Mouse (Mus musculus) embryonic facial prominence, embryonic 11.5 days (tissue): ENCODE results near the gene Supt6. TPM values are rescaled to one million over a fixed set of nuclear protein-coding genes. Genes with fewer than 3 reads are reported as not detected.

ENCODE experiments used
- ATAC-seq: fragments of 200-750 bp; cut with Nextera tagmentation; replicated peaks from 2 replicates; pipeline ENCODE4 v1.8.0; 2017; ENCODE audit warnings: low read depth; ENCODE audit not compliant: insufficient number of reproducible peaks, low FRiP score, low TSS enrichment
- DNase-seq: peaks from one replicate; pipeline ENCODE4 v3.0.0-alpha.2; 2015; ENCODE audit warnings: low spot score
- H3K27ac ChIP-seq: fragments of 300-500 bp; sonication (generic); replicated peaks from 2 replicates; pipeline ENCODE4 v1.5.1; 2014; ENCODE audit warnings: mild to moderate bottlenecking, low read depth, low read length, control low read depth
- H3K27me3 ChIP-seq: fragments of 300-500 bp; sonication (generic); 2 replicates; pipeline ENCODE4 v1.6.1; 2014; ENCODE audit warnings: mild to moderate bottlenecking, low read length, moderate library complexity, mixed read lengths; ENCODE audit not compliant: control insufficient read depth, insufficient read depth
- H3K36me3 ChIP-seq: fragments of 300-500 bp; sonication (generic); replicated peaks from 2 replicates; pipeline ENCODE4 v1.6.1; 2014; ENCODE audit warnings: low read depth, mild to moderate bottlenecking, low read length, moderate library complexity, mixed read lengths; ENCODE audit not compliant: control insufficient read depth, insufficient read depth
- H3K4me1 ChIP-seq: fragments of 300-500 bp; sonication (generic); 2 replicates; pipeline ENCODE4 v1.6.1; 2014; ENCODE audit warnings: low read length, mixed read lengths; ENCODE audit not compliant: control insufficient read depth, insufficient read depth
- H3K4me2 ChIP-seq: fragments of 300-500 bp; sonication (generic); 2 replicates; pipeline ENCODE4 v1.6.1; 2014; ENCODE audit warnings: low read depth, mild to moderate bottlenecking, control low read depth, low read length, moderate library complexity
- H3K4me3 ChIP-seq: fragments of 300-500 bp; sonication (generic); 2 replicates; pipeline ENCODE4 v1.5.1; 2014; ENCODE audit warnings: low read depth, low read length, control low read depth
- H3K9ac ChIP-seq: fragments of 300-500 bp; sonication (generic); replicated peaks from 2 replicates; pipeline ENCODE4 v1.6.1; 2014; ENCODE audit warnings: mild to moderate bottlenecking, control low read depth, low read length
- H3K9me3 ChIP-seq: fragments of 300-500 bp; sonication (generic); replicated peaks from 2 replicates; pipeline ENCODE4 v1.6.1; 2016; ENCODE audit warnings: mild to moderate bottlenecking, low read length, inconsistent platforms, mixed read lengths; ENCODE audit not compliant: control insufficient read depth
- WGBS: fragments of 180-500 bp; shearing (Covaris S2); extraction: QIAGEN DNeasy Blood & Tissue Kit; methylation state at CpG from one replicate; pipeline ENCODE4 v1.1.7; 2014; 5-methylcytosine and 5-hydroxymethylcytosine counted together
- polyA plus RNA-seq: library from polyadenylated mRNA; unstranded; fragments of >200 nt; fragmentation: Nextera tagmentation; extraction: Ambion mirVana; gene quantifications from 2 replicates; pipeline ENCODE4 v1.2.1, GENCODE M21; 2014

The Supt6 gene
- polyA plus RNA-seq, 1 experiment from 2014 or later, result 24.9 TPM

GRCm38 (mm10) chr11:78271986-78272385, 26.2 kb upstream of the Supt6 start:
- no peaks in the 10 kb centered on the region for H3K9me3 ChIP-seq
- H3K27ac ChIP-seq, result no peak overlapping the region
- no peak for ATAC-seq
- DNase-seq, result no peak
- no peaks in the 10 kb centered on the region for H3K4me1 ChIP-seq
- H3K36me3 ChIP-seq, result peaks cover 19% of the 10 kb centered on the region
- H3K9ac ChIP-seq, result no peak overlapping the region
- H3K4me3 ChIP-seq, result no peak overlapping the region
- no peak overlapping the region for H3K4me2 ChIP-seq
- 93% methylated on average over 13 of the region's 13 CpGs for whole genome bisulfite sequencing
- no peaks in the 10 kb centered on the region for H3K27me3 ChIP-seq

GRCm38 (mm10) chr11:78265571-78265970, 19.8 kb upstream of the Supt6 start:
- DNase-seq (no peak), ATAC-seq (no peak)
- no peak overlapping the region for H3K27ac ChIP-seq
- no peaks in the 10 kb centered on the region for H3K27me3 ChIP-seq
- 93% methylated on average over 6 of the region's 6 CpGs for WGBS
- H3K36me3 ChIP-seq, result peaks cover 21% of the 10 kb centered on the region
- no peaks in the 10 kb centered on the region for H3K4me1 ChIP-seq
- no peak overlapping the region for H3K4me3 ChIP-seq
- no peak overlapping the region for H3K9ac ChIP-seq
- no peaks in the 10 kb centered on the region for H3K9me3 ChIP-seq
- H3K4me2 ChIP-seq, result no peak overlapping the region

GRCm38 (mm10) chr11:78262550-78262949, 16.8 kb upstream of the Supt6 start:
- H3K9ac ChIP-seq, result no peak overlapping the region
- H3K4me3 ChIP-seq, result peak overlapping the region; percentile 67
- no peaks in the 10 kb centered on the region for H3K4me1 ChIP-seq
- H3K27ac ChIP-seq, result no peak overlapping the region
- ATAC-seq, result no peak
- H3K36me3 ChIP-seq, result peaks cover 13% of the 10 kb centered on the region
- WGBS, result 3% methylated on average over 8 of the region's 8 CpGs
- H3K4me2 ChIP-seq, result peak overlapping the region; percentile 43
- DNase-seq, result peak; percentile 85
- no peaks in the 10 kb centered on the region for H3K9me3 ChIP-seq
- H3K27me3 ChIP-seq, result no peaks in the 10 kb centered on the region; the same call in 1 of the 2 replicates

- H3K4me2 ChIP-seq, result peak within 1 kb of the TSS; percentile 43
- H3K27ac ChIP-seq, result 0 out of 2 replicates have a peak within 1 kb of the TSS, but pooled peaks have one; percentile 15
- peak; percentile 91 for ATAC-seq
- H3K27me3 ChIP-seq, result no peaks in the 10 kb centered on the region; the same call in 1 of the 2 replicates
- no peaks in the 10 kb centered on the region for H3K9me3 ChIP-seq
- peak within 1 kb of the TSS; percentile 67 for H3K4me3 ChIP-seq
- peak; percentile 95 for DNase-seq
- WGBS, result under 1% methylated on average over 109 of the region's 115 CpGs
- H3K36me3 ChIP-seq, result peaks cover 9% of the 10 kb centered on the region
- H3K4me1 ChIP-seq, result no peaks in the 10 kb centered on the region
- peak within 1 kb of the TSS; percentile 66 for H3K9ac ChIP-seq
Observed at GRCm38 (mm10) chr11:78261380-78262352, 15.9 kb upstream of the Supt6 start, which contains the start of gene 2610507B11Rik. TSS of gene 2610507B11Rik (plus strand) at chr11:78261752.

- Histone ChIP-seq H3K4me2 (no peak overlapping the region; the same call in 1 of the 2 replicates), H3K27me3 (no peaks in the 10 kb centered on the region; the same call in 1 of the 2 replicates), H3K4me1 (no peaks in the 10 kb centered on the region), H3K4me3 (peak overlapping the region; percentile 67; the same call in 1 of the 2 replicates), H3K36me3 (peaks cover 4% of the 10 kb centered on the region), H3K9me3 (no peaks in the 10 kb centered on the region), H3K27ac (no peak overlapping the region), H3K9ac (no peak overlapping the region)
- WGBS, result 98% methylated on average over 2 of the region's 2 CpGs
- DNase-seq, result no peak
- ATAC-seq, result no peak
Observed at GRCm38 (mm10) chr11:78260489-78261258, 14.9 kb upstream of the Supt6 start.

GRCm38 (mm10) chr11:78256618-78257017, 10.8 kb upstream of the Supt6 start:
- no peaks in the 10 kb centered on the region for H3K9me3 ChIP-seq
- no peak for DNase-seq
- H3K27ac ChIP-seq, result no peak overlapping the region
- no peaks in the 10 kb centered on the region; the same call in 1 of the 2 replicates for H3K27me3 ChIP-seq
- ATAC-seq, result no peak
- H3K9ac ChIP-seq, result no peak overlapping the region
- WGBS, result 88% methylated on average over 1 of the region's 1 CpGs
- no peak overlapping the region for H3K4me3 ChIP-seq
- no peak overlapping the region for H3K4me2 ChIP-seq
- no peaks in the 10 kb centered on the region for H3K4me1 ChIP-seq
- H3K36me3 ChIP-seq, result no peaks in the 10 kb centered on the region

- ATAC-seq, result no peak
- H3K9ac ChIP-seq, result no peak overlapping the region
- H3K4me1 ChIP-seq, result no peaks in the 10 kb centered on the region; the same call in 1 of the 2 replicates
- no peak overlapping the region for H3K27ac ChIP-seq
- H3K4me2 ChIP-seq, result no peak overlapping the region
- WGBS, result 56% methylated on average over 4 of the region's 4 CpGs
- H3K9me3 ChIP-seq, result no peaks in the 10 kb centered on the region
- no peaks in the 10 kb centered on the region for H3K27me3 ChIP-seq
- DNase-seq, result no peak
- H3K36me3 ChIP-seq, result no peaks in the 10 kb centered on the region; the same call in 1 of the 2 replicates
- no peak overlapping the region for H3K4me3 ChIP-seq
Observed at GRCm38 (mm10) chr11:78247727-78248140, 1.9 kb upstream of the Supt6 start.
